Mouse (Mus musculus) midbrain, embryonic 10.5 days (tissue): ENCODE results near the gene Gprc6a. TPM values are rescaled to one million over a fixed set of nuclear protein-coding genes. Genes with fewer than 3 reads are reported as not detected.

ENCODE experiments used
- DNase-seq: peaks from one replicate; pipeline ENCODE4 v3.0.0-alpha.2; 2017; ENCODE audit warnings: low spot score
- H3K27ac ChIP-seq: fragments of 300-500 bp; sonication (generic); replicated peaks from 2 replicates; pipeline ENCODE4 v1.5.1; 2016; ENCODE audit warnings: mild to moderate bottlenecking
- H3K27me3 ChIP-seq: fragments of 300-500 bp; sonication (generic); 2 replicates; pipeline ENCODE4 v1.6.1; 2016; ENCODE audit warnings: low read depth, mild to moderate bottlenecking; ENCODE audit not compliant: poor library complexity, severe bottlenecking
- H3K36me3 ChIP-seq: fragments of 300-500 bp; sonication (generic); 2 replicates; pipeline ENCODE4 v1.6.1; 2016; ENCODE audit warnings: mild to moderate bottlenecking, moderate library complexity
- H3K4me1 ChIP-seq: fragments of 300-500 bp; sonication (generic); 2 replicates; pipeline ENCODE4 v1.6.1; 2016
- H3K4me3 ChIP-seq: fragments of 300-500 bp; sonication (generic); 2 replicates; pipeline ENCODE4 v1.5.1; 2016; ENCODE audit warnings: mild to moderate bottlenecking, moderate library complexity
- H3K9me3 ChIP-seq: fragments of 300-500 bp; sonication (generic); replicated peaks from 2 replicates; pipeline ENCODE4 v1.6.1; 2016; ENCODE audit warnings: mild to moderate bottlenecking
- WGBS: fragments of 180-500 bp; shearing (Covaris S2); methylation state at CpG from one replicate; pipeline ENCODE4 v1.1.7; 2016; 5-methylcytosine and 5-hydroxymethylcytosine counted together
- polyA plus RNA-seq: library from polyadenylated mRNA; unstranded; fragments of >200 nt; fragmentation: Nextera tagmentation; extraction: Ambion mirVana; gene quantifications from 2 replicates; pipeline ENCODE4 v1.2.1, GENCODE M21; 2016

Gene Gprc6a
- polyA plus RNA-seq, 1 experiment from 2014 or later, result not detected

DNA sequence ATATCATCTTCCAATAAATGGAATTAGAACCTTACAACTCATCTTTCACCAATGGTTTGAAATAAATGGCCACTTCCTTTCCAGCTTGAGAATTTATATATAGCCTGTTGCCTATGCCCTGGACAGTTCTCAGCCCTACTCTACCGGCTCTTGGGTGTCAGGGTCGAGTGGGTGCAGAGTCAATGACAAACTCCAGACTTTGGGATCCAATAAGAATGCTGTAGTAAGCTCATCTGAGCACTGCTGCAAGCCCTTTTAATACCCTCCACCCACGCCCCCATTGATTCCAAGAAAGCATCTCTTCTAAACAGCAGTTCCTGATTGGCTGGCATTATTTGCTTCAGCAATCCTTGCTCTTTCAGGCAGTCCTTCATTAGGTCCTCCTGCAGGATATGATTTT lies 17.8 kb downstream of the Gprc6a start:
- 80% methylated on average over 3 of the region's 3 CpGs for WGBS
- DNase-seq, result no peak
- Histone ChIP-seq H3K36me3 (no peaks in the 10 kb centered on the region), H3K9me3 (no peaks in the 10 kb centered on the region), H3K4me1 (no peaks in the 10 kb centered on the region), H3K27ac (no peak overlapping the region), H3K4me3 (no peak overlapping the region), H3K27me3 (no peaks in the 10 kb centered on the region)

DNA sequence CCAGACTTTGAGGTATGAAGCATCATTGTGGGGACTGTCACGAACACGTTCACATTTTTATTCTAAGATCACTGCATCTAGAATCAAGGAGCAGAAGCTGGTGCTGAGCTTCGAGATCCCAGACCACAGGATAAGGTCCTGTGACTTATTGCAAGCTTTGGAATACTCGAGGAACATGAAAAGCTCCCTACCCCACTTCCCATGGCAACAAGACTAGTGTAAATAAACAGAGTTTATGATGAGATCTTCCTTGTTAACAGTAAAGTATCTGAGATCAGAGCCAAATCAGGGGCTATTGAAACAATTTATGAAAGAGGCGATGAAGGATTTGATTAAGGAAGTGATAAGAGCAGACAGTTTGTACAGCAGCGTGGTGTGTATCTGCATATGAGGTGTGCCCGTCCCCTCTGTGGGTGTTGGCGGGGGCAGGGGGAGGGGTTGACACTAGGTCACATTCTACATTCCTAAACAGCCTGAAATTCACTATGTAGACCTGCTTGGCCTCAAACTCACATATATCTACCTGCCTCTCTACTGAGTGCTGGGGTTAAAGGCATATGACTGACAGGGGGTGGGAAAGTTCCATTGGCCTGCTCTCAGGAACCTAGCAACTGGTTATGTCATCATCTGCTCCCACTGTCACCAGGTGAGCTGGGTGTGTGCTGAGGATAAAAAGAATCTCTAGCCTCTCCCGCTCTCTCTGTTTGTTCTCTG lies 19.1 kb downstream of the Gprc6a start:
- Histone ChIP-seq H3K9me3 (no peaks in the 10 kb centered on the region), H3K27ac (no peak overlapping the region), H3K36me3 (no peaks in the 10 kb centered on the region), H3K4me1 (no peaks in the 10 kb centered on the region), H3K4me3 (no peak overlapping the region), H3K27me3 (no peaks in the 10 kb centered on the region)
- WGBS, result 82% methylated on average over 9 of the region's 9 CpGs
- DNase-seq, result no peak

DNA sequence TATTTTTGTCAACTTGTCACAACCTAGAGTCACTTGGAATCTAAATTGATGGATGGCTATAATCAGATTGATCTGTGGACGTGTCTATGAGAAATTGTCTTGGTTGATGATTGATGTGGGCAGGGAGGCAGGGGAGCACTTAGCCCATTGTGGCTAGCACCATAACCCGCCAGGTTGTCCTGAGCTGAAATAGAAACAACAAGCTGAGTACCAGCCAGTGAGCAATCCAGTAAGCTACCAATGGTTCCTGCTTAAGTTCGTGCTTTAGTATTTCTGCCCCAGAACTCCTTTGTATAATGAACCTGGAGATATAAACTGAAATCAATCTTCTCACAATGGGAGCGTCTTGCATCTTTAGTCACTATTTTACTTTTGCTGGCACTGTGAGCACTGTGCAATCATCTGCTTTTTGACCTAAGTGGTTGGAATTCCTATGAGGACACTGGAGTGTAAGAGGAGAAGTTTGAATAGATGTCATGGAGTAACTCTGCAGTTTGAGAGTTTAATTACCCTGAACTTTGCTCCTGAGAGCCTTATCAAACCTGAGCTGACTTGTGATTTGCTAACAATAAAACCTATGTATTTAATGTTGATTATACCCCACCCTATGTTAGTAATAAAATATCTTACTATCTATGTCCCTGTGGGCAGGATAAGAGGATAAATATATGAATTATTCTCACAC lies 21.4 kb downstream of the Gprc6a start:
- DNase-seq, result no peak
- Histone ChIP-seq H3K4me3 (no peak overlapping the region), H3K27ac (no peak overlapping the region), H3K4me1 (no peaks in the 10 kb centered on the region), H3K9me3 (no peaks in the 10 kb centered on the region), H3K27me3 (no peaks in the 10 kb centered on the region), H3K36me3 (no peaks in the 10 kb centered on the region)
- 87% methylated on average over 4 of the region's 4 CpGs for WGBS

DNA sequence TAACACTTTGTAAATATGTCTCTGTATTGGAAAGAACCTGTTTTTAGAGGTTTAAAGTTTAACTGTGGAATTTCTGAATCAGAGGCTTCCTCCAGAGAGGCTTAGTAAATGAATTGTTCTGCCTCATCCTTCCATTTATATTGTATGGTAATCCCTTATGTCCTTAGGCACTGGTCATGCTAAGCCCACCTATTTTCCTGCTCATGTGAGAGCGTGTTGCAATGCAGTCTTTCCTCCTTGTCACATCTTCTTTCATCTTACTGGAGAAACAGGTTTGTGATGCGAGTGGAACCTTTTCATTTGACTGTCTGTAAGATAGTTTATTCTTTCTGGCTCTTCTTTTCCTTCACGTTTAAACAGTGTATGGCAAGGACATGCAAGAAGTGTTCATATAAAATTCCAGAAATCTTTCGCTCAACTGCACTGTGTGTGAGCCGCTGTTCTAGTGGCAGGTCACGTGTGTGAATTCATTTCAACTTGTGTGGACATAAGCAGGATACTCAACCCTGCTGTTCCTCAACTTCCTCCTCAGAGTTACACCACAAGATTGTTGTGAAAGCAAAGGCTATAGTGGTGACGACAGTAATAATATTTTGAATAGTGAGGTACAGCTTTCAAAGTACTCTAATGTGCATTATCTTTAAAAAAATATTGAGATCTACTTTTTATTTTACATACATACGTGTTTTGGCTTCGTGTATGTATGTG lies 34.2 kb downstream of the Gprc6a start:
- WGBS, result 85% methylated on average over 9 of the region's 9 CpGs
- DNase-seq, result no peak
- no peaks in the 10 kb centered on the region for H3K36me3 ChIP-seq
- no peak overlapping the region for H3K4me3 ChIP-seq
- no peak overlapping the region for H3K27ac ChIP-seq
- no peaks in the 10 kb centered on the region for H3K4me1 ChIP-seq
- no peaks in the 10 kb centered on the region for H3K9me3 ChIP-seq
- H3K27me3 ChIP-seq, result no peaks in the 10 kb centered on the region

DNA sequence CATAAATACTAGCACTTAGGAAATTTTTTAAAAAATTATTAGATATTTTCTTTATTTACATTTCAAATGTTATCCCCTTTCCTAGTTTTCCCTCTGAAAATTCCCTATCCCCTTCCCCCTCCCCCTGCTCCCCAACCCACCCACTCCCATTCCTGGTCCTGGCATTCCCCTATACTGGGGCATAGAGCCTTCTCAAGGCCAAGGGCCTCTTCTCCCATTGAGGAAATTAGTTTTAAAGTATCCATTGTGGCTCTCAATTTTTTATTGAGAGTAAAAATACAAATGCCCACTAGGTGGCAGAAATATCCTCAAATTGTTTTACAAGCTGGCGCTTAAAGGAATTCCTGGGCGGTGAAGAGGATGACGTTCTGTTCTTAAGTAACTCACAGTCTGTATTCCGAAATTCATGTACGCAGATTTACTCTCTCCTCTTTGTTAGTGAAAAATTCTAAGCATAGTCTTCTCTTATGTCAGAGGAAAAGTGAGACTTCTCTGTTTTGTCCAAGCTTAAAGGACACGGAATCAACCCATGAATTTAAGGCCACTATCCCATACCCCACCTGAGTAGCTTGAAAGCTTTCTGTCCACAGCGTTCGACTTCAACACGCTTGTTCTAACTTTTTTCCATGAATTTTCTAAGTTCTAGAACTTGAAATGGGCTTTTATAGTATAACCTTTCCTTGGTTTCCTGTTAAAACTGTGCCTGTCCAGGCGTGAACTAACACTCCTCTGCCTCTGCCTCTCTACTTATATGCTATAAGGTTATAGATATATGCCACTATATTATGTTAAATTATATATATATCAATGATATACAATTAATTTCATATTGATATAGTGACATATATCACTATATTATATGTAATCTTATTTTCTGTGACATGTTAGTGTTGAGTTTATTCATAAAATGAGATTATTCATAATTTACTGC lies 36.0 kb downstream of the Gprc6a start:
- no peak for DNase-seq
- peaks cover 2% of the 10 kb centered on the region for H3K4me1 ChIP-seq
- no peaks in the 10 kb centered on the region for H3K9me3 ChIP-seq
- no peaks in the 10 kb centered on the region for H3K36me3 ChIP-seq
- WGBS, result 47% methylated on average over 10 of the region's 10 CpGs
- no peak overlapping the region for H3K4me3 ChIP-seq
- H3K27ac ChIP-seq, result no peak overlapping the region
- peaks cover 8% of the 10 kb centered on the region; the same call in 1 of the 2 replicates for H3K27me3 ChIP-seq

DNA sequence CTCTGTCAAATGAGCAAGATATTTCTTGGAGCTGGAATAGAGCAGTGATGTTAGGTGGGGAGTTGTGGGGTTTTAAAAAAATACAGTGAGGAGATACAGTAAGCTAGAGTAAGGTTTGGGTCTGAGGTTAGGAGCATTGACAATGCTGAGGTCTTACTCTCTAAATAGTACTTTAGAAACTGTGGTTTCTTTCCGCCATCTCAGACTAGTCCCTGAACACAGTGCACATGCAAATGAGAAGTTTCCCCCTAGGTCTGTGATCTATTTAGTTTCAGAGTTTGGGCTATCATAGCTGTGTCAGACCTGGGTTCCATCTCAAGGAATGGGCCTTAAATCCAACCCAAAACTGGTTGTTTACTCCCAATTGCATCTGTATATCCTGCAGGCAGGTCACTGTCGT lies 39.7 kb downstream of the Gprc6a start:
- no peaks in the 10 kb centered on the region for H3K9me3 ChIP-seq
- 89% methylated on average over 2 of the region's 2 CpGs for WGBS
- H3K4me1 ChIP-seq, result peaks cover 12% of the 10 kb centered on the region
- H3K36me3 ChIP-seq, result no peaks in the 10 kb centered on the region
- no peak overlapping the region for H3K27ac ChIP-seq
- no peak overlapping the region for H3K4me3 ChIP-seq
- DNase-seq, result no peak
- H3K27me3 ChIP-seq, result peaks cover 21% of the 10 kb centered on the region

DNA sequence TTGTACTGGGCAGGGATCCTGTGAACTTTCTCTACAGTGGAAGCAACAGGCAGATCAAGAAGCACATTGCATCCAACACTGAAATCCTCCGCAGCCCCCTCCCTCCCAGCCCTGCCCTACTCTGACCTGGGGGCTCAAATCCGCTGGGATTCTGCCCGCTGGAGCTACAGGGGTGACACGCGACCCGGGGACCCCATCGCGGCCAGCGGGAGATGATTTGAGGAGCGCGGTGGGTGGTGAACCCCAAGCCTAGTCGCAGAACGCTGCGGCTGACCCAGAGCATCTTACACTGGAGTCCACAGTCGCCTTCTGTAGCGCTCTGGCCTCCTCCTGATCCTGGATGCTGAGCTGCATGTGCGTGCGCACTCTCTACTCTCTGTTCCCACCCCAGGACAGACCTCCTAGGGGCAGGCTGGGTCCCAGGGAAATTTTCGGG lies 41.1 kb downstream of the Gprc6a start, which contains the start of gene Fam162b:
Fam162b (minus strand) TSS at position 379 of the 436 bp plus-strand sequence.
- DNase-seq, result peak; percentile 39
- WGBS, result 1% methylated on average over 19 of the region's 19 CpGs
- H3K27ac ChIP-seq, result peak within 1 kb of the TSS; percentile 34; the same call in 1 of the 2 replicates
- no peaks in the 10 kb centered on the region for H3K9me3 ChIP-seq
- H3K36me3 ChIP-seq, result no peaks in the 10 kb centered on the region
- H3K4me3 ChIP-seq, result peak within 1 kb of the TSS; percentile 57
- peaks cover 12% of the 10 kb centered on the region for H3K4me1 ChIP-seq
- peaks cover 21% of the 10 kb centered on the region for H3K27me3 ChIP-seq

DNA sequence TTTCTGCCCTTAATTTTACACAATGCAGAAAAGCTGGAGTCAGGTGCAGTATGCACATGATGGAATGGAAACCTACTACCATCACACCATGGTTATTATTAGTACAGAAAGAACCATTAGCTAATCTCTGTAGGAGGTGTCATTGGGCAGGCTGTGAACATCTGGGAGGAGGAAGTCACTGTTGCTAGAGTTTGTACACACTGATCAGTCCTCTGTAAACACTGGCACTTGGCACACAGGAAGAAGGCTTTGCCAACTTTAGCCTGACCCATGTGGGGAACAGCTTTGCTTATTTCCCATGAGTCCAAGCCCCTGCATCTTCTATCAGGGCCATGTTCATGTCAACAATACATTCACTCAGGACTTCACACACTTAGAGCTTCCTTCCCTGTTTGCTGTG lies 46.3 kb downstream of the Gprc6a start:
- H3K27ac ChIP-seq, result no peak overlapping the region
- H3K9me3 ChIP-seq, result no peaks in the 10 kb centered on the region
- H3K4me3 ChIP-seq, result no peak overlapping the region
- peaks cover 6% of the 10 kb centered on the region for H3K4me1 ChIP-seq
- DNase-seq, result no peak
- H3K27me3 ChIP-seq, result peaks cover 10% of the 10 kb centered on the region
- H3K36me3 ChIP-seq, result no peaks in the 10 kb centered on the region

DNA sequence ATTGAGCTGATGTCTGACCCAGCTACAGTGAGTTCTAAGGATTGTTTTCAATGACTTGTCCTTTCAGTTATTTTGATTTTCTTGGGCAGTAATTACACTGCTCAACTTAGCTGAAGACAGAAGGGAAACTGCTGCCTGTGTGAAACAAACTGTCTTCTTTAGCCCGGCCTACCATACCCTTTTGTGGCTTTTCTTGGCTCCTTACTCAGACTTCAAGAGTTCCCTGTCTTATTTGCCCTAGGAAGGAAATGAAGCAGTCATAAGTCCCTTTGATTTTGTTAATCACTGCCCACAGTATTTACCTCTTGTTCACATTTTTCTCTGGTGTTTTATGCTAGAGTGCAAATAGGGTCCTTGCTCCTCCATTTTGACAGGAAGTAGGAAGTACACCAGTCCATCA lies 46.9 kb downstream of the Gprc6a start:
- H3K9me3 ChIP-seq, result no peaks in the 10 kb centered on the region
- H3K4me3 ChIP-seq, result no peak overlapping the region
- H3K36me3 ChIP-seq, result no peaks in the 10 kb centered on the region
- H3K27me3 ChIP-seq, result peaks cover 5% of the 10 kb centered on the region
- H3K4me1 ChIP-seq, result peaks cover under 1% of the 10 kb centered on the region; the same call in 1 of the 2 replicates
- no peak overlapping the region for H3K27ac ChIP-seq
- 87% methylated on average over 1 of the region's 1 CpGs for WGBS
- DNase-seq, result no peak

DNA sequence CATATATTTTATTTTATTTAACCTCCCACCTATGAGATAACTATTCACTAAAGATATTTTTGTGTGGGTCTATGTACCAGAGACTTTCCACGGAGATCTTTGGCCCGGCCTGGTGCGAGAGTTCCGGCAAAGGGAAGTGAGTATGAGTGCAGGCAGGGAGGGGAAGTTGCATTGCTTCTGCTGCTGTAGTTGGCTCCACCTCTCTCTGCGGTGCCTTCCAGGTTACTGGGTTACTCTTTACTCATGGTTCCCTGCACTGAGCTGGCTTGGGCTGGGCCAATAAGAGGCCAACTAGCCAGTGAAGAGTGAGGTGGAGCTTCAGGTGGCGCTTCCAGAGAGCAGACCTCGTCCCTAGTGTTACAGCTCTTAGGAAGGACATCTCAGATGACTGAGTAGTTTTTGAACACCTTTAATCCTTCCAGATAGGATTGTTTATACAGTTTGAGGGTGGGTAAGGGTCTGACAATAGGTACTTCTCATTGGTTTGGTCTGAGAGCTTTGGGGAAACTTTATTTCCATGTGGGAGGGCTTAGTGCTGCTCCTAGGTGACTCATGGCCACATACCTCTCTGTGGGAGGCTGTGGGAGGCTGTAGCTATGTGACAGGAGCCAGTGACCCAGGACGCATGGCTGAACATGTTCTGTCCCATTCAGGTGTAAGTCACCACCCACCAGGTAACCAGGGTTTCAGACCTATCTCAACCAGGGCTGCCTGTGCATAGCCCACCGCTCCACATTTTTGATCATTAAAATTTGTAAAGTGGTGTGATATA lies 59.9 kb downstream of the Gprc6a start:
- H3K36me3 ChIP-seq, result no peaks in the 10 kb centered on the region
- H3K4me3 ChIP-seq, result no peak overlapping the region
- H3K9me3 ChIP-seq, result no peaks in the 10 kb centered on the region
- no peaks in the 10 kb centered on the region for H3K27me3 ChIP-seq
- no peak for DNase-seq
- no peaks in the 10 kb centered on the region for H3K4me1 ChIP-seq
- 76% methylated on average over 9 of the region's 9 CpGs for WGBS
- H3K27ac ChIP-seq, result no peak overlapping the region
